Mouse (Mus musculus): ENCODE results near the gene Hnrnpll.
"Not testable (repeated sequence)": the region's sequence is repeated elsewhere in the genome, so short reads cannot be mapped to it uniquely, and the experiment has no call there.

The Hnrnpll gene

GRCm38 (mm10) chr17:80059731-80060130 lies 2.4 kb downstream of the Hnrnpll start:
- no peak for DNase-seq (ENCODE audit: low read depth, low spot score)

DNA sequence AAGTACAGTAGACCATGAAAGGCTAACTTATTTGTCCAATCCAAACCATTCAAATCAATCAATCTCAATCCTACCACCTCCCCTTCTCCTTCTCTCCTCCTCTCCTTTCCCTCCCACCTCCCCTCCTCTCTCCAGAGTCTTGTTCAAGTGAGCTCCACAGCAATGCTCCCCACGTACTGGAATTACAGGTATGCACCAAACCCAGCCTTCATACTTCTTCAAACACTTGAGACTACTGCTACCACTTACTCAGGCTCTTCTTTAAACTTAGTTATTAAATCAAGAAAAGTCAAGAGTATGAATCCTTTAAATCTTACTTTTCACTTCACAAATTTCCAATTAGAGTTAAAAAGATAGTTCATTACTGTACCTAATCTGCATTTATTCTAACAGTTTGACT lies 3.6 kb downstream of the Hnrnpll start:
- DNase-seq (ENCODE audit: low read depth, low spot score), result no peak

DNA sequence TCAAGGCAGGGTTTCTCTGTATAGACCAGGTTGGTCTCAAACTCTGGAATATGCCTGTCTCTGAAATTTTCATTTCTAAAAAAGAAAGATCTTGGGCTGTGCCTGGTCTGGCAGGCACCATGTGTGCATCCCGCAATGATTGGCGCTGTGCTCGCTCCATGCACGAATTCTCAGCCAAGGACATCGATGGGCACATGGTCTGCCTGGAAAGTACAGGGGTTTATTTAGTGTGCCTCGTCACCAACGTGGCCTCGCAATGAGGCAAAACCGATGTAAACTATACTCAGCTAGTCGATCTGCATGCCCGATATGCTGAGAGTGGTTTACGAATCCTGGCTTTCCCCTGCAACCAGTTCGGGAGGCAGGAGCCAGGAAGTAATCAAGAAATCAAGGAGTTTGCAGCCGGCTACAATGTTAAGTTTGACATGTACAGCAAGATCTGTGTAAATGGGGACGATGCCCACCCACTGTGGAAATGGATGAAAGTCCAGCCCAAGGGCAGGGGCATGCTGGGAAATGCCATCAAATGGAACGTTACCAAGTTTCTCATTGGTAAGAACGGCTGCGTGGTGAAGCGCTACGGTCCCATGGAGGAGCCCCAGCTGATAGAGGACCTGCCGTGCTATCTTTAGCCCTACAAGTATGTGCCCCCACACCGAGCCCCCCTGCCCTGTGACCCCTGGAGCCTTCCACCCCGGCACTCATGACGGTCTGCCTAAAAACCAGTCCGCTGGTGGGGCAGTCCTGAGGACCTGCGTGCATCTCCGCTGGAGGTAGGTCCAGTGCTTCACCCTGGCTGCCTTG lies 8.0 kb downstream of the Hnrnpll start:
- no peak for DNase-seq (ENCODE audit: low read depth, low spot score)

- no peak for DNase-seq (ENCODE audit: low read depth, low spot score)
These were observed 10.5 kb downstream of the Hnrnpll start for GRCm38 (mm10) chr17:80051682-80052081.

DNA sequence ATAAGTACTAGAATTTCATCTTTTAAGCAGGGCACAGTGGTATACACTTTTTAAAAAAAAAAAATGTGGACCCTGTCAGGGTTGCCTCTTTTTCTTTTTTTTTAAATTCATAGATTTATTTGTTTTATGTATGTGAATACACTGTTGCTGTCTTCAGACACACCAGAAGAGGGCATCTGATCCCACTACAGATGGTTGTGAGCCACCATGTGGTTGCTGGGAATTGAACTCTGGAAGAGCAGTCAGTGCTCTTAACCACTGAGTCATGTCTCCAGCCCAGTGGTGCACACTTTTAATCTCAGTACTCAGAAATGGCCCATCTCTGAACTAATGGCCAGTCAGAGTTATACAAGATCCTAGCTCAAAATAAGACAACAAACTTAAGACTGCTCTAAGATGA lies 12.8 kb downstream of the Hnrnpll start:
- DNase-seq (ENCODE audit: low read depth, low spot score), result not testable (repeated sequence)

DNA sequence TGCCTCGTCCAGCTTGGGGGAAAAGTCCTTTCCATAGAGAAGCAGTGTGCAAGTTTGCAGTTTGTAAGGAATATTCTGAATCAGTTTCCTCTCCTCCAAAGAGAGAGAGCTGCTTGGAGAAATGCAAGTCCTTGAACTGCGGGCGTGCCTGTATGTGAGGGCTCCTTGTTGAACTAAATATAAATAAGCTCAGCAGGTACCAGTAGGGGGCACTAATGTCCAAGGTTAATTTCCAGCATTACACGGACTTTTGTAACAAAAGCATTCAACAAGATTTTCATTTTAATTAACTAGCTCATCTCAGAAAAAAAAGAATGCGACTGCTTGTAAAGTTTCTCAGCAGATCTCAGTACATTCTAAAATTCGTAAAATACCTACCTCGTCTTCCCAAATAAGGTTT lies 13.9 kb downstream of the Hnrnpll start:
- peak; percentile 73 for DNase-seq (ENCODE audit: low read depth, low spot score)

DNA sequence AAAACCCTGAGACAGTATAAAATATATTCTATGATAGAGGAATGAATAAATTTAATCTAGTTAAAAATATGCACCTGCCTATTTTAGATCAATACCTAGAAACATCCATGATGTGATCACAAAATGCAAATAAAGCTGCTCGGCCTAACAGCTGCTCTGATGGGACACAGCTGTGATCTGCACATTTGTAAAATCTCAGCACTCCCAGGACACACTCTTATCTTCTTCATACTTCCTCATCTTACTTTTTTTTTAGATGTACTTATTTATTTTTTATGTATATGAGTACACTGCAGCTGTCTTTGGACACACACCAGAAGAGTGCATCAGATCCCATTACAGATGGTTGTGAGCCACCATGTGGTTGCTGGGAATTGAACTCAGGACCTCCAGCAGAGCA lies 20.4 kb downstream of the Hnrnpll start:
- DNase-seq (ENCODE audit: low read depth, low spot score), result no peak

- DNase-seq (ENCODE audit: low read depth, low spot score), result no peak
These were observed 33.5 kb downstream of the Hnrnpll start for GRCm38 (mm10) chr17:80028675-80029074.

DNA sequence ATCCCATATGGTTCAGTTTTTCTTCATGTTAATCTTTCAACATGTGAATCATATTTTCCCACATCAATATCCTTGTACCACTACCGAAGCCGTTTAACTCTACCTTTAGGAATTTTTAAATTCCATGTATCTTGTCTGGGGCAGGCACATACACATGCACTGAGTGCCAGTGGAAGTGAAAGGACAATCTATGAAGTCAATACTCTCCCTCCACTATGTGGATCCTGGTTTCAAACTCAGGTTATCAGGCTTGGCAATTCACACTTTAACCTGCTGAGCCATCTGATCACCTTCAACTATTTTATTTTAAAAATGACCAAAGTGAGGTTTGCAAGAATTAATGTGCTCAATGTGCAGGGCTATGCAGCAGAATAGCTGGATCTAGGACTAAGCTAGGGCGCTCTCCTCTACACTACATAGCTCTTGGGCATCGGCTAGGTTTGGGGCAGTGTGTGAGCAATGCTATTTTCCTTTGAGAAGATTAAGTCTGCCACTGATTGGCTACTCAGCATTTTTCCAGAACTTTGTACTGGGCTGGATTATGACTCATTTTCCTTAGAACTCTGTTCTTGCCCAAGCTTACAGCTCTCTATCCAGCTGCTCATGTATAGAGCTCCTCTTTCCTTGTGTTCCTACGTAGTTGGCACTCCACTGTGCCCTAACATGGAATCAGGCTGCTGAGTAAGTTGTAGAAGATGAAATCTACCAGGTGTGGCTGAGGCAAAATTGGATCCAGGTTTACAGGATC lies 35.8 kb downstream of the Hnrnpll start:
- no peak for DNase-seq (ENCODE audit: low read depth, low spot score)

- DNase-seq (ENCODE audit: low read depth, low spot score), result no peak
These were observed 40.0 kb downstream of the Hnrnpll start for GRCm38 (mm10) chr17:80022090-80022489.

GRCm38 (mm10) chr17:80020495-80020894 lies 41.6 kb downstream of the Hnrnpll start:
- no peak for DNase-seq (ENCODE audit: low read depth, low spot score)

- DNase-seq (ENCODE audit: low read depth, low spot score), result peak; percentile 55
These were observed 43.1 kb downstream of the Hnrnpll start for GRCm38 (mm10) chr17:80018976-80019541.

DNA sequence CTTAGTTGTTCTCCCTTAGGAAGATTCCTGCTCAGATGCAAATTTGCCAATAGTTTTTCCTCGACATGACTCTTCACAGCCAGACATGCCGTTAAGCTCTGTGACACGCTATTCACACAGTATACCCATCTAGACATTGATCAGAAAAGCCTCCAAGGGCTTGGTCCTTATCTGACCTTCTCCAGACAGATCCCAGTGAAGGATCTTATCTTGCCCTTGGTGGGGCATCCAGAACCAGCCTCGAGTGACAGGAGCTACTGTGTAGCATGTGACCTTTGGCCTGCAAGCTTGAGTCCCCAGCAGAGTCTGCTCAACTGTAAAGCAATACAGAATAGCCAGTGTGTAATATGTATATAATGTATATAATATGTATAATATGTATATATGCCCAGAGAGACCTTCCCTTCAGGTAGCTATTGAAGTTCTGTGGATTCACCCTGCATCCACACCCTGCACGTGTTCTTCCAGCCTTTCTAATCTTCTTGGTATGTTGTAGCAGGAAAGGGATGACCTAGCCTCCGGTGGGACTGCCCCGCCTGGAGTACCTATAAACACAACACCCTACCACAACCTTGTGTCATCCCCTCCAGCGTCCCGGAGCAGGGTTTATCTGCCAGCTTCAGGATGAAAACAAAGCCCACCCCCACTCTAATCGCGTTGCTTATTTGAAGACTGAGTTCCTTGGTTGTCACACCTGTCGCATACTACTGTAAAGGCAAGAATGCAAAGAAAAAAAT lies 43.7 kb downstream of the Hnrnpll start:
- no peak for DNase-seq (ENCODE audit: low read depth, low spot score)

- peak; percentile 89 for DNase-seq (ENCODE audit: low read depth, low spot score)
These were observed 44.7 kb downstream of the Hnrnpll start for GRCm38 (mm10) chr17:80017389-80017788.

DNA sequence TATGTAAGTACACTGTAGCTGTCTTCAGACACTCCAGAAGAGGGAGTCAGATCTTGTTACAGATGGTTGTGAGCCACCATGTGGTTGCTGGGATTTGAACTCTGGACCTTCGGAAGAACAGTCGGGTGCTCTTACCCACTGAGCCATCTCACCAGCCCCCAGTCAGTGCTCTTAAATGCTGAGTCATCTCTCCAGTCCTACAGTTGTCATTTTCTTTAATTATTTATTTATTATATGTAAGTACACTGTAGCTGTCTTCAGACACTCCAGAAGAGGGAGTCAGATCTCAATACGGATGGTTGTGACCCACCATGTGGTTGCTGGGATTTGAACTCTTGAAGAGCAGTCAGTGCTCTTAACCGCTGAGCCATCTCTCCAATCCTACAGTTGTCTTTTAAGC lies 45.7 kb downstream of the Hnrnpll start:
- not testable (repeated sequence) for DNase-seq (ENCODE audit: low read depth, low spot score)

DNA sequence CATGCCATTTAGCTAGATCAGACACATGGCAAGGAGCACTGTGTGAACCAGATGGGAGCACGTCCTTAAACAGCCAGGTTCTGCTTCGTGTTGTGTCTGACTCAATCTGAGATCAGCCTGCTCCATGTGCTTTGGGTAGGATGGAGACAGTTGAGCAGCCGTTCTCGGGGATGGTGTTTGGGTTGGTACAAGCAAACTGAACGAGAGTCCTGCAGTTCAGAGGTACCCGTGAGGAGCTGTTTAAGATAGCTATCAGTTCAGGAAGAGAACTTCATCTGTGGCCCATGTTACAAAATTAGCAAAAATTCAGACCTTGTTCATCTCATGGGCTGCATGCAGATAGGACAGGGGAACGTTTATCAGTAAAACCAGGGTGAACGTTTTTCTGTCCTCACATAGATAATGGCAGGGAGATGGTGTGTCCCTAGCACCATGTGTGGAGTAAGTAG lies 47.7 kb downstream of the Hnrnpll start:
- no peak for DNase-seq (ENCODE audit: low read depth, low spot score)

DNA sequence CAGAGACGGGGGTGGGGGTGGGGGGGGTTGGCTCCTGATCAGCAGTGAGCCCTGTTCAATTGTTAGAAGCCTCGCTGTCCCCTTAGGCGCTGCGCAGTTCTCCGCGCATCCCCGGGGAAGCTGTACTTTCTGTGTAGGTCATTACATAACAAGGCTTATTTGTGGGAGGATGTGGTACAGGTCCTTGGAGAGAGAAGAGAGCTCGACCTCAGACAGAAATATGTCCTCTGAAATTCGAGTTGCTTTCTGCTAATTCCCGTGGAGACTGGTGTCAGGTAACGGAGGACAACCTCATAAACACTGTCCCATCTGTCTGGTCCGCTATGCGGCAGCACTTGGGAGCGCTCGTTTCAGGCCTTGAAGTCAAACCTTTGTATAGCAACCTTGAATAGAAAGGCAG lies 52.2 kb downstream of the Hnrnpll start:
- DNase-seq (ENCODE audit: low read depth, low spot score), result peak; percentile 64

DNA sequence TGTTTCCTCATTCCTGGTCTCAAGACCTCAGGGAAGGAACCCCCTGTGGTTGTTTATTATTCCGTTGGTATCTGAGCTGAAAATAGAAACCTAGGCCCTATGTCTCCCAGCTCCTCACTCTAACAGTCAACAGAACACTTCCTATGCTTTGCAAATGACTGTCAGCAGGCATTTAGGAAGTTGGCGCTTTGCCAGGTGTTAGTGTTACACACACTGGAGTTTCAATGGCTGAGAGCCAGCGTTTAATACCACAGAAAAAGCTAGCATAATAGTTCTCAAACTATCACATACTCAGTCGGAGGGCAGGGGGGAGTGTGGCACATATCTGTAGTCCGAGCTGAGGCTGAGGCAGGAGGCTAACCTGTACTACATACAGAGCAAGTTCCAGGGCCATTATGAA lies 53.3 kb downstream of the Hnrnpll start:
- DNase-seq (ENCODE audit: low read depth, low spot score), result peak; percentile 71

DNA sequence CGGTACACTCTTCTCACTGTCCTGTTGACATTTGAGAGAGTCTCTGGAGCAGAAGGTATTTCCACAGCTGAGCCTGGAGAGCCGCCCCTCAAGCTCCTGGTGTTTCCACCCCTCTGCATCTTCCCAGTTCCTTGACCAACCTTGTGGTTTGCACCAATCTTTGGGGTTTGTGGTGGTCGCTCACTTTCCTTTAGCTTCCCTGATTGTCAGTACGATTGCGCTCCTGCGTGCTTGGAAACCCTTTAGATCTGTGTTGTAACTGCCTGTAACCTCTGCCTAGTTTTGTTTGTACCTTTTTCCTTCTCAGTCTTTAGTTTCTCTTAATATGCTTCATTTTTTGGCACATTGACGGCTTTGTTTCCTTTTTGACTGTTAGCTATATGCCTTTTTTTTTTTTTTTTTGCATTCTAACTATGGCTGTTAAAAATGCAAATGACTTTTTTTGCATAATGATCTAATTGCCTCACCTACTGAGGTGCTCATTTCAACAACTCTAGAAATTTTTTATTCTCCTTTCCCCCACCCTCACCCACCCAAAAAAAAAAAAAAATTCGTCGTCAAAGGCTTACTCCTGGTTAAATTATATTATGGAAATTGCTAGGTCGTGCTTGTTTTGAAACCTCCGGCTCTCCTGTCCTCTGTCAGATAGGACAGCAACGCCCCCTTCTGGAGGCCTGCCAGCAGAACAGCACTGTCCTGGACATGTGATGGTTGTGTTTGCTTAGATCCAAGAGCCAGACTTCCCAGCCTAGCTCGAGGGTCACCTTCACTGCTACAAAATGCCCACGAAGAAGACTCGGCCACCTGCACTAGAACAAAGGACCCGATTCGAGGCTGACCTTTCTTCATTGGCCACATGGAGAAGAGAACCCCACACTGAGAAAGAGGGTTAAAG lies 57.5 kb downstream of the Hnrnpll start:
- DNase-seq (ENCODE audit: low read depth, low spot score), result peak; percentile 86

DNA sequence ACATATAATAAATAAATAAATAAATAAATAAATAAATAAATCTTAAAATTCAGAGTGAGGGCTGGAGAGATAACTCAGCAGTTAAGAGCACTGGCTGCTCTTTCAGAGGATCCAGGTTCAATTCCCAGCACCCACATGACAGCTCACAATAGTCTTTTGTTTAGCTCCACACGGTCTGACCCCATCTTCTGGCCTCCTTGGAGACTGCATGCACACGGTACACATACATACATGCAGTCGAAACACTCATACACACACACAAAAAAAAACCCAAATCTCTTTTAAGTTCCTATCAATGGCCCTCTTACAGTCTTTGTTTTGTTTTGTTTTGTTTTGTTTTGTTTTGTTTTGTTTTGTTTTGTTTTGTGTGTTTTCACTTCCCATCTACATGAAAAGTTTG lies 58.3 kb downstream of the Hnrnpll start:
- peak; percentile 75 for DNase-seq (ENCODE audit: low read depth, low spot score)

DNA sequence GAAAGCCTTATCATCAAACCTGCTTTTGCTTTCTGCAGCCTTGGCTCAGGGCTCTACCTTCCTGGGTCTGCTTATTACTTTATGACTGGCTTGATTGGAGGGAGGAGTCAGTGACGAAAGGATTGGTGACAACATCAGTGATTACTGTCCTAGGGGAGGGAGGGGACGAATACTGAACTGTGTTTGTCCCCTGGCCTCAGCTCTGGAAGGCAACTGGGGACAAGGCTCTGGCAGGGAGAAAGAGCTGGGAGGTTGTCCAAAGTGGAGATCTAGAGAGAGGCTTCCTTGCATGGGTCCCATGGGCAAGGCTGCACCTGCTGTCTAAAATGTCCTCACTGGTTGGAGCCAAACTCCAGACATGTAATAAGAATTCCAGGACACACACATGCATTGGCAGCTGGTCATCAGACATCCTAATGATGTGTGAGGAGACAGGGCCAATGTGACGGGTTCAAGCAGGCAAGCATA lies 59.7 kb downstream of the Hnrnpll start:
- no peak for DNase-seq (ENCODE audit: low read depth, low spot score)
